In the genomic region with DNA sequence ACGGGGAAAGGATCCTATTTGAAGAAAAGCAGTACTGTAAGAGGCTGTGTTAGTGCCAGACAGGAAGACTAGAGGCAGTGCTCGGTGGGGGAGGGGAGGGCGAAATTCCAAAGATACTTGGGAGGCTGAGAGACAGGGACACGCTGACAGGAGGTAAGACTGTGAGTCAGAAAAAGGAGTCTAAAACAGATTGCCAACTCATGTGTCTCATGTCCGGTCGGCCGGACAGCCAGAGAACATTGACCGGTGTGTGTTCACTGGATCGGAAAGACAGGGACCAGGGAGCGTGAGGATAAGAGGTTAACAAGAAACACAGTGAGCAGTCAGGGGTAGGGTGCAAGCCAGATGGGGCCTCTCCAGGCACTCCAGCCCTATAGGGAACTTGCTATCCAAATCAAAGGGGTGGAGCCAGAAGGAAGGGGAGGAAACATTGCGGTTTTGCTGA, we compare ENCODE assay signal across 8 mouse cellular contexts. TPM values are rescaled to one million over a fixed set of nuclear protein-coding genes. Genes with fewer than 3 reads are reported as not detected.
DNase-seq lines count a peak whose midpoint lies in the region; ATAC-seq and TF ChIP-seq lines count a peak whose summit lies in the region.

No protein-coding gene starts in this region.

- peak overlapping the region; percentile 58 for H3K4me2 ChIP-seq in lung, embryonic 14.5 days
- H3K4me2 ChIP-seq in neural tube, embryonic 14.5 days (ENCODE audit: low read depth, low read length): peak overlapping the region; percentile 7; the same call in 1 of the 2 replicates

- H3K79me2 ChIP-seq in heart, adult 2 months (replicated peaks; ENCODE audit: control insufficient read depth, insufficient read depth, low read length): no peaks in the 10 kb centered on the region

- H3K9me3 ChIP-seq in lung, embryonic 14.5 days (ENCODE audit: low read depth, low read length): no peaks in the 10 kb centered on the region
- H3K9me3 ChIP-seq in neural tube, embryonic 14.5 days (ENCODE audit: control insufficient read depth, low read length): no peaks in the 10 kb centered on the region

- no peaks in the 10 kb centered on the region for H3K27me3 ChIP-seq in heart, adult 2 months (ENCODE audit: control insufficient read depth, insufficient read depth, low read length)
- no peaks in the 10 kb centered on the region for H3K27me3 ChIP-seq in lung, embryonic 14.5 days (ENCODE audit: insufficient read depth, low read length)
- no peaks in the 10 kb centered on the region for H3K27me3 ChIP-seq in neural tube, embryonic 14.5 days (ENCODE audit: control insufficient read depth, insufficient read depth, low read length)

- intact Hi-C loops in left cerebral cortex, postnatal 4 days (cut with DNase I): no loop called here
- intact Hi-C loops in heart, adult 2 months (cut with DNase I): no loop called here

- WGBS in heart, adult 2 months: 2% methylated on average over 11 of the region's 11 CpGs
- 5% methylated on average over 11 of the region's 11 CpGs for whole genome bisulfite sequencing in lung, embryonic 14.5 days
- 42% methylated on average over 11 of the region's 11 CpGs for WGBS in neural tube, embryonic 14.5 days

- H3K27ac ChIP-seq in heart, adult 2 months: no peak overlapping the region
- H3K27ac ChIP-seq in lung, embryonic 14.5 days (ENCODE audit: low read depth): peak overlapping the region; percentile 75
- H3K27ac ChIP-seq in neural tube, embryonic 14.5 days (ENCODE audit: low read depth, low read length): no peak overlapping the region

- peaks cover 2% of the 10 kb centered on the region for H3K4me1 ChIP-seq in heart, adult 2 months (ENCODE audit: control insufficient read depth, insufficient read depth, low read length)
- H3K4me1 ChIP-seq in lung, embryonic 14.5 days (ENCODE audit: insufficient read depth): 0 out of 2 replicates have a peak, but pooled peaks cover 5% of the 10 kb centered on the region
- no peaks in the 10 kb centered on the region for H3K4me1 ChIP-seq in neural tube, embryonic 14.5 days (ENCODE audit: control insufficient read depth, insufficient read depth, low read length)

- peak overlapping the region; percentile 27; the same call in 1 of the 2 replicates for H3K4me3 ChIP-seq in heart, adult 2 months
- peak overlapping the region; percentile 22; the same call in 1 of the 2 replicates for H3K4me3 ChIP-seq in lung, embryonic 14.5 days (ENCODE audit: low read depth, low read length)
- H3K4me3 ChIP-seq in neural tube, embryonic 14.5 days (ENCODE audit: low read depth, low read length): no peak overlapping the region

- DNase-seq in left cerebral cortex, postnatal 4 days: peak; percentile 43
- no peak for DNase-seq in left cerebral cortex, adult 9 months (ENCODE audit: low spot score in 2 of 2)
- DNase-seq in embryo, embryonic 11.5 days (ENCODE audit: low read depth, low spot score): peak; percentile 63
- DNase-seq in heart, adult 2 months: peak; percentile 59 to 61
- DNase-seq in kidney, adult 18-20 months: peak; percentile 81
- DNase-seq in lung, embryonic 14.5 days: peak; percentile 81

- TF ChIP-seq EP300 in heart, adult 2 months (IDR thresholded peaks at IDR 0.05; ENCODE audit: insufficient read depth, low read depth, low read length): no peak

- H3K9ac ChIP-seq in heart, adult 2 months (ENCODE audit: low read depth, low read length): no peak overlapping the region
- H3K9ac ChIP-seq in lung, embryonic 14.5 days: peak overlapping the region; percentile 23; the same call in 1 of the 2 replicates
- H3K9ac ChIP-seq in neural tube, embryonic 14.5 days (replicated peaks; ENCODE audit: low read depth, low read length): no peak overlapping the region

- no peaks in the 10 kb centered on the region for H3K36me3 ChIP-seq in heart, adult 2 months (ENCODE audit: control insufficient read depth, insufficient read depth, low read length)
- H3K36me3 ChIP-seq in lung, embryonic 14.5 days (ENCODE audit: insufficient read depth): no peaks in the 10 kb centered on the region
- H3K36me3 ChIP-seq in neural tube, embryonic 14.5 days (ENCODE audit: control insufficient read depth, insufficient read depth, low read length): no peaks in the 10 kb centered on the region

- TF ChIP-seq CTCF in heart, adult 2 months (IDR thresholded peaks at IDR 0.05): no peak
- TF ChIP-seq CTCF in lung, embryonic 14.5 days (IDR thresholded peaks at IDR 0.05; ENCODE audit: low read depth): no peak

- 0 out of 2 replicates have a peak, but pooled peaks have one; percentile 20 for TF ChIP-seq POLR2A in heart, adult 2 months (IDR thresholded peaks at IDR 0.05; ENCODE audit: insufficient read depth, low read depth, low read length)

- ATAC-seq in lung, embryonic 14.5 days (ENCODE audit: insufficient read depth): peak; percentile 95
- ATAC-seq in neural tube, embryonic 14.5 days (ENCODE audit: low read depth): peak; percentile 60; the same call in 1 of the 2 replicates
- ATAC-seq in activated CD4-positive, CD25-positive, alpha-beta regulatory T cell, adult 4 months: no peak

RNA-seq across cellular contexts. Expression of a gene that starts 42.3 kb away (rescaled TPM):
- total RNA-seq in left cerebral cortex, postnatal 4 days (2021): 1 to 10 TPM; 4.9 to 5.3 TPM
- total RNA-seq in heart, adult 2 months (2021): 10 to 100 TPM; 25.2 to 45.7 TPM
- polyA plus RNA-seq in heart, adult 2 months (2012; rRNA removed): 2.2 and 4.1 TPM in 2 replicates
- 6.2 and 6.5 TPM in 2 replicates for polyA plus RNA-seq in lung, embryonic 14.5 days (2014; fragmentation: Nextera tagmentation; extraction: Ambion mirVana)
- 2.3 and 4.3 TPM in 2 replicates for polyA plus RNA-seq in neural tube, embryonic 14.5 days (2014; fragmentation: Nextera tagmentation; extraction: Ambion mirVana)
- 100 to 1,000 TPM; 556 to 650 TPM for polyA plus RNA-seq in activated CD4-positive, CD25-positive, alpha-beta regulatory T cell, adult 4 months (2017; shearing (Covaris generic))

Comparison
In these comparisons a context has a peak if more than half of its experiments do, and no peak if none do; other contexts are left out.
1. DNase-seq: peak in left cerebral cortex, postnatal 4 days (single experiment), embryo, embryonic 11.5 days (single experiment), heart, adult 2 months (2 of 2), kidney, adult 18-20 months (single experiment) and lung, embryonic 14.5 days (single experiment); none in left cerebral cortex, adult 9 months (0 of 2).
2. RNA of a gene that starts 42.3 kb away (polyA plus RNA-seq): 556 to 650 TPM in activated CD4-positive, CD25-positive, alpha-beta regulatory T cell, adult 4 months; 6.2 to 6.5 TPM in lung, embryonic 14.5 days, 2.2 to 4.1 TPM in heart, adult 2 months and 2.3 to 4.3 TPM in neural tube, embryonic 14.5 days; every median in the first group is over 10 times any median in the second.